Mouse (Mus musculus): Measurements from ENCODE around the gene Tecpr2. TPM values are rescaled to one million over a fixed set of nuclear protein-coding genes. Genes with fewer than 3 reads are reported as not detected.

Tecpr2 gene
- total and polyA plus RNA-seq, 3 experiments, result 2.8 to 7.5 (median 3.1) TPM

DNA sequence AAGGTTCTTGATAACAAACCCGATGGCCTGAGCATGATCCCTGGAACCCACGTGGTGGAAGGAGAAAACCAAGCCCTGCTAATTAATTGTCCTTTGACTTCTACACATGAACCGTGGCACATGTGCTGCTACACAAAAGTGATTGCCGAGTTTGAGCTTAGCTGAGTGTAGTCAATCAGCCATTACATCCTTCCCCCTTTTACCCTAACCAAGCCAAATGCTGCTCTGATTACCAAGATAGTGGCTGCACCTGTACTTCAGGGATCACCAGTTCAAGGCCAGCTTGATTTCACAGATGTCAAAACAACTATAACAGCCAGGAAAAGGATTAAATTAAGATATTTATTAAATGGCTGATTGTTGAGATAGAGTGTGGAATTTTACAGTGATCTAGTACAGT, 61.1 kb downstream of the Tecpr2 start:
- H3K4me3 ChIP-seq (replicated peaks in 1 of 3; ENCODE audit: low read depth in 2 of 3, low read length in 2 of 3, poor library complexity in 1 of 3), result no peak overlapping the region
- dilution Hi-C loops (cut with MboI; ENCODE audit: extremely low pct_ligation_motif_present, extremely low pct_unique_long_range_greater_than_20kb, low sequenced_read_pairs) (no loop called here), in situ Hi-C loops (cut with MboI; ENCODE audit: low pct_ligation_motif_present, low pct_unique_long_range_greater_than_20kb, low sequenced_read_pairs) (no loop called here)
- TF ChIP-seq ELF1 (IDR thresholded peaks at IDR 0.05; ENCODE audit: low read depth, low read length) (no peak), RAD21 (IDR thresholded peaks at IDR 0.05; ENCODE audit: low read depth, low read length) (no peak), HCFC1 (IDR thresholded peaks at IDR 0.05; ENCODE audit: low read depth, low read length) (no peak), MXI1 (IDR thresholded peaks at IDR 0.05; ENCODE audit: low read depth, low read length) (no peak), NRF1 (IDR thresholded peaks at IDR 0.05; ENCODE audit: low read depth, low read length) (no peak), ZKSCAN1 (IDR thresholded peaks at IDR 0.05; ENCODE audit: borderline replicate concordance, low read depth, low read length) (no peak), ZC3H11A (IDR thresholded peaks at IDR 0.05; ENCODE audit: low read depth, low read length) (no peak), MYC (IDR thresholded peaks at IDR 0.05; ENCODE audit: low read depth, low read length) (no peak), E2F4 (IDR thresholded peaks at IDR 0.05; ENCODE audit: insufficient replicate concordance, low read depth, low read length) (no peak), MAFK (IDR thresholded peaks at IDR 0.05; ENCODE audit: insufficient replicate concordance, low read length) (no peak), IRF4 (IDR thresholded peaks at IDR 0.05; ENCODE audit: low read depth, low read length) (no peak)
- H3K9me3 ChIP-seq (replicated peaks; ENCODE audit: low read length), result no peaks in the 10 kb centered on the region
- peaks cover 0 to 22% of the 10 kb centered on the region in 2 experiments; a peak in 2 of 4 replicates for H3K4me1 ChIP-seq (ENCODE audit: control insufficient read depth in 1 of 2, insufficient read depth in 2 of 2)
- no peaks in the 10 kb centered on the region for H3K27me3 ChIP-seq (replicated peaks)
- no peak overlapping the region for H3K9ac ChIP-seq (ENCODE audit: insufficient read depth, low read depth)
- no peak overlapping the region for H3K27ac ChIP-seq (ENCODE audit: insufficient read depth, low read depth)
- no peaks in the 10 kb centered on the region for H3K79me2 ChIP-seq (replicated peaks; ENCODE audit: control insufficient read depth, extremely low read depth, insufficient read depth, poor library complexity, severe bottlenecking)
- DNase-seq (ENCODE audit: extremely low read depth), result peak; percentile 31
- no peak overlapping the region for H3K4me2 ChIP-seq (ENCODE audit: insufficient read depth, low read depth, poor library complexity, severe bottlenecking)
- H3K36me3 ChIP-seq (replicated peaks in 1 of 2; ENCODE audit: control insufficient read depth in 1 of 2, insufficient read depth in 1 of 2, low read length in 1 of 2), result peaks cover 27 to 56% of the 10 kb centered on the region in 2 experiments

- no peak overlapping the region for H3K27ac ChIP-seq (ENCODE audit: insufficient read depth, low read depth)
These were observed 62.2 kb downstream of the Tecpr2 start for GRCm38 (mm10) chr12:110951236-110951635.

More at GRCm38 (mm10) chr12:110951236-110951635, 62.2 kb downstream of the Tecpr2 start:
- no peaks in the 10 kb centered on the region for H3K79me2 ChIP-seq (replicated peaks; ENCODE audit: control insufficient read depth, extremely low read depth, insufficient read depth, poor library complexity, severe bottlenecking)
- H3K9me3 ChIP-seq (replicated peaks; ENCODE audit: low read length), result no peaks in the 10 kb centered on the region
- no peak for DNase-seq (ENCODE audit: extremely low read depth)
- dilution Hi-C loops (cut with MboI; ENCODE audit: extremely low pct_ligation_motif_present, extremely low pct_unique_long_range_greater_than_20kb, low sequenced_read_pairs), result no loop called here
- no peak overlapping the region for H3K9ac ChIP-seq (ENCODE audit: insufficient read depth, low read depth)
- no peak overlapping the region for H3K4me3 ChIP-seq (replicated peaks in 1 of 3; ENCODE audit: low read depth in 2 of 3, low read length in 2 of 3, poor library complexity in 1 of 3)
- in situ Hi-C loops (cut with MboI; ENCODE audit: low pct_ligation_motif_present, low pct_unique_long_range_greater_than_20kb, low sequenced_read_pairs), result no loop called here
- no peaks in the 10 kb centered on the region for H3K27me3 ChIP-seq (replicated peaks)
- H3K36me3 ChIP-seq (replicated peaks in 1 of 2; ENCODE audit: control insufficient read depth in 1 of 2, insufficient read depth in 1 of 2, low read length in 1 of 2), result peaks cover 21 to 53% of the 10 kb centered on the region in 2 experiments
- no peak overlapping the region for H3K4me2 ChIP-seq (ENCODE audit: insufficient read depth, low read depth, poor library complexity, severe bottlenecking)
- peaks cover 0 to 22% of the 10 kb centered on the region in 2 experiments; a peak in 2 of 4 replicates for H3K4me1 ChIP-seq (ENCODE audit: control insufficient read depth in 1 of 2, insufficient read depth in 2 of 2)
- peak in 1 of 2 experiments; percentile 30; a peak in 1 of 4 replicates for TF ChIP-seq CTCF (conservative IDR thresholded peaks at IDR 0.05 in 1 of 2, IDR thresholded peaks at IDR 0.05 in 1 of 2; ENCODE audit: low read depth in 2 of 2, low read length in 2 of 2)
- no peak for TF ChIP-seq ZNF384 (IDR thresholded peaks at IDR 0.05; ENCODE audit: low read depth, low read length)

Measured in CH12.LX (cell line).